Mouse (Mus musculus) forebrain, embryonic 11.5 days (tissue): ENCODE results near the gene Arfgap3. TPM values are rescaled to one million over a fixed set of nuclear protein-coding genes. Genes with fewer than 3 reads are reported as not detected.
A peak's percentile ranks its signal among the peaks of the same experiment; 100 is the strongest.

Experiments
- ATAC-seq: fragments of 200-750 bp; cut with Nextera tagmentation; replicated peaks from 2 replicates; pipeline ENCODE4 v1.8.0; 2017; ENCODE audit warnings: moderate TSS enrichment; ENCODE audit not compliant: low FRiP score
- DNase-seq: peaks from one replicate; pipeline ENCODE4 v3.0.0-alpha.2; 2017; ENCODE audit warnings: low spot score
- H3K27ac ChIP-seq: fragments of 300-500 bp; sonication (generic); 2 replicates; pipeline ENCODE4 v1.5.1; 2014; ENCODE audit warnings: low read depth, low read length
- H3K27me3 ChIP-seq: fragments of 300-500 bp; sonication (generic); 2 replicates; pipeline ENCODE4 v1.6.1; 2014; ENCODE audit warnings: mild to moderate bottlenecking, low read length, mixed read lengths; ENCODE audit not compliant: control insufficient read depth, insufficient read depth
- H3K36me3 ChIP-seq: fragments of 300-500 bp; sonication (generic); 2 replicates; pipeline ENCODE4 v1.6.1; 2014; ENCODE audit warnings: mild to moderate bottlenecking, low read length, moderate library complexity, mixed read lengths; ENCODE audit not compliant: control insufficient read depth, insufficient read depth
- H3K4me1 ChIP-seq: fragments of 300-500 bp; sonication (generic); replicated peaks from 2 replicates; pipeline ENCODE4 v1.6.1; 2014; ENCODE audit warnings: low read length, mixed read lengths; ENCODE audit not compliant: control insufficient read depth, insufficient read depth
- H3K4me2 ChIP-seq: fragments of 300-500 bp; sonication (generic); 2 replicates; pipeline ENCODE4 v1.6.1; 2014; ENCODE audit warnings: low read depth, mild to moderate bottlenecking, low read length, moderate library complexity, mixed read lengths; ENCODE audit not compliant: severe bottlenecking
- H3K4me3 ChIP-seq: fragments of 300-500 bp; sonication (generic); 2 replicates; pipeline ENCODE4 v1.5.1; 2014; ENCODE audit warnings: low read depth, low read length
- H3K9ac ChIP-seq: fragments of 300-500 bp; sonication (generic); 2 replicates; pipeline ENCODE4 v1.6.1; 2014; ENCODE audit warnings: low read length
- H3K9me3 ChIP-seq: fragments of 300-500 bp; sonication (generic); 2 replicates; pipeline ENCODE4 v1.6.1; 2016; ENCODE audit warnings: low read length, mixed read lengths; ENCODE audit not compliant: control insufficient read depth
- WGBS: fragments of 180-500 bp; shearing (Covaris S2); extraction: QIAGEN DNeasy Blood & Tissue Kit; methylation state at CpG from one replicate; pipeline ENCODE4 v1.1.7; 2014; 5-methylcytosine and 5-hydroxymethylcytosine counted together
- polyA plus RNA-seq: library from polyadenylated mRNA; unstranded; fragments of >200 nt; fragmentation: Nextera tagmentation; extraction: Ambion mirVana; gene quantifications from 2 replicates; pipeline ENCODE4 v1.2.1, GENCODE M21; 2014

Arfgap3 gene
- polyA plus RNA-seq, 1 experiment from 2014 or later, result 35.0 TPM

GRCm38 (mm10) chr15:83305192-83305921, 44.7 kb downstream of the Arfgap3 start:
- WGBS, result 63% methylated on average over 12 of the region's 12 CpGs
- H3K9me3 ChIP-seq, result no peaks in the 10 kb centered on the region
- no peaks in the 10 kb centered on the region for H3K27me3 ChIP-seq
- no peaks in the 10 kb centered on the region for H3K4me1 ChIP-seq
- H3K9ac ChIP-seq, result no peak overlapping the region
- H3K36me3 ChIP-seq, result no peaks in the 10 kb centered on the region; the same call in 1 of the 2 replicates
- no peak for ATAC-seq
- DNase-seq, result no peak
- peak overlapping the region; percentile 18; the same call in 1 of the 2 replicates for H3K27ac ChIP-seq
- H3K4me2 ChIP-seq, result no peak overlapping the region
- no peak overlapping the region for H3K4me3 ChIP-seq

GRCm38 (mm10) chr15:83304804-83305191, 45.2 kb downstream of the Arfgap3 start:
- H3K27ac ChIP-seq, result no peak overlapping the region
- no peak overlapping the region for H3K4me3 ChIP-seq
- 87% methylated on average over 9 of the region's 9 CpGs for WGBS
- H3K9me3 ChIP-seq, result no peaks in the 10 kb centered on the region
- no peak overlapping the region for H3K4me2 ChIP-seq
- DNase-seq (no peak), ATAC-seq (no peak)
- no peaks in the 10 kb centered on the region for H3K27me3 ChIP-seq
- H3K4me1 ChIP-seq, result no peaks in the 10 kb centered on the region
- H3K36me3 ChIP-seq, result no peaks in the 10 kb centered on the region
- H3K9ac ChIP-seq, result no peak overlapping the region

DNA sequence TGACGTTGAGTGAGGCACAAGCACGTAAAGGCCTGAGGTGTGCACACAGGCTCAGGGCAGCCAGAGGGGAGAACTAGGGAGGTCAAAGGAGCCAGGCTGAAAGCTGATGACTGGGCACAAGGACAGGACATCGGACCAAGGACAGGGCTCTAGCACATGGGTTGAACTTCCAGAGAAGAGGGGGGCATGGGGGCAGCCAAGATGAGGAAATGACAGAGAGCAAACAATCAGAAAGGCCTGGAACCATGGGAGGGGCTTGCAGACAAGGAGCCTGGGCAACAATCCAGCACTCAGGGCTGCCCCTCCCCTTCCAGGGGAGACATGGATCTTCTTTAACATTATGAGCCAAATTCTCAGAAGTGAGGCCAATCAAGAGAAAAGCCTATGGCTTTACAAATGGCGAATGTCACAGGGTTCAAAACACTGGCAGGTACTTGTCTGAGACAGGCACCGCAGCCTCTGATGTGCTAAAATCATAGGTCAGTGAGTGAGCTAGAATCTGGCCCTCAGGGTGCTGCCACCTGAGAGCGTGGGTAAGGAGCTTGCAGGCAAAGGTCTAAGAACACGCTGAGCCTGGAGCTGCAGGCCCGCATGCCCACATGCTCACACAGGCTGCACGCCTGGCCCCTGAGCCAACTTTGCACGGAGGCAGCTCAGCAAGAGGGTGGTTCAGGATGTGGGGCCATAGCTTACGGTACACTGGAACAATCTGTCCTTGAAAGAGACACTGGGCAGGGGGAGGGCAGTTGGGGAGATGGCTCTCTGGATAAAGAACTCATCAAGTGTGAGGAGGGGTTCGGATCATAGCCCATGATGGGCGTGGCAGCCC, 46.2 kb downstream of the Arfgap3 start:
- no peak overlapping the region for H3K4me2 ChIP-seq
- H3K9me3 ChIP-seq, result no peaks in the 10 kb centered on the region
- no peak overlapping the region for H3K27ac ChIP-seq
- H3K9ac ChIP-seq, result no peak overlapping the region
- no peaks in the 10 kb centered on the region for H3K4me1 ChIP-seq
- ATAC-seq, result no peak
- DNase-seq, result no peak
- WGBS, result 91% methylated on average over 13 of the region's 13 CpGs
- no peaks in the 10 kb centered on the region for H3K36me3 ChIP-seq
- H3K4me3 ChIP-seq, result no peak overlapping the region
- H3K27me3 ChIP-seq, result no peaks in the 10 kb centered on the region

DNA sequence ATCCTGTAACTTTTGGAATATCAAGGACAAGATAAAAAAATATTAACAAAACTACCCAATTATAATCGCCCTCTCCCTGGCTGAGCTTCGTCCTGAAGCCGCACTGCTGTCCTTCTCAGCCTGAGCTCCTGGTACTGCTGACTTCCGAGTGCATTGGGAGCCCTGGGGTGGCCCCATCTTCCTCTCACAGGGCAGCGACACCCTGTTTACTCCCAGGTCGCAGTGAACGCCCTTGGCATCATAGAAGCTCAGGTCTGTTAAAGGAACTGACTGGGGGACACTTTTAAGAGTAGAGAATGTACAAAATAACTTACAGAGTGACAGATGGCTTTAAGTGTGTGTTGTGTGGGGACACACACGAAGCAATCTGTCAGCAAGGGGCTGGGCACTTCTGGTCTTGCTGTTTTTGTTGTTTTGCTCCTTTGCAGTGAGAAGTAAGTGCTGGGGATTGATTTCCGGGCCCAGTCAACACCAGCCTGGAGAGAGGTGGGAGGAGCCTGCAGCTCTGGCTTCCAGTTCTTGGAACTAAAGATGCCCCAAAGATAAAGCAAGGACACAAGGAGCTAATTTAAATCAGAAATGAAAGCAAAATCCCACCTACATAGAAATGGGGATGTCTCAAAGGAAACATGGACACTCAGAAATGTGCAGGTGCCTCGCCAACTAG, 50.0 kb downstream of the Arfgap3 start:
- H3K9me3 ChIP-seq, result no peaks in the 10 kb centered on the region
- no peak overlapping the region for H3K9ac ChIP-seq
- no peak overlapping the region for H3K4me3 ChIP-seq
- ATAC-seq (no peak), DNase-seq (no peak)
- H3K36me3 ChIP-seq, result no peaks in the 10 kb centered on the region
- H3K27me3 ChIP-seq, result no peaks in the 10 kb centered on the region
- H3K4me1 ChIP-seq, result peaks cover 3% of the 10 kb centered on the region; the same call in 1 of the 2 replicates
- no peak overlapping the region for H3K27ac ChIP-seq
- H3K4me2 ChIP-seq, result no peak overlapping the region
- 63% methylated on average over 10 of the region's 10 CpGs for WGBS

GRCm38 (mm10) chr15:83299450-83299849, 50.6 kb downstream of the Arfgap3 start:
- ATAC-seq (no peak), DNase-seq (no peak)
- H3K27me3 ChIP-seq, result no peaks in the 10 kb centered on the region

DNA sequence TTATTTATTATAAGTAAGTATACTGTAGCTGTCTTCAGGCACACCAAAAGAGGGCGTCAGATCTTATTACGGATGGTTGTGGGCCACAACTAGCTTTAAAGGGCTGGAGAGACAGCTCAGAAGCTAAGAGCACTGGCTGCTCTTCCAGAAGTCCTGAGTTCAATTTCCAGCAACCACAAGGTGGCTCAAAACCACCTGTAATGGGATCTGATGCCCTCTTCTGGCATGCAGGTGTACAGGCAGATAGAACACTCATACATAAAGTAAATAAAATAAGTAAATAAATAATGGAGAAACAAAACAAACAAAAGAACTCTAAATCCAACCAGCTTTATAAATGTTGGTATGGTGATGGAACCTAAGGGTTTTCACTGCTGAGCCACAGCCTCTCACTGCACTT, 51.2 kb downstream of the Arfgap3 start:
- DNase-seq (no peak), ATAC-seq (no peak)
- Histone ChIP-seq H3K9ac (no peak overlapping the region), H3K27ac (no peak overlapping the region), H3K4me1 (peaks cover 3% of the 10 kb centered on the region; the same call in 1 of the 2 replicates), H3K9me3 (no peaks in the 10 kb centered on the region), H3K36me3 (no peaks in the 10 kb centered on the region), H3K4me3 (no peak overlapping the region), H3K4me2 (no peak overlapping the region), H3K27me3 (no peaks in the 10 kb centered on the region)
- WGBS, result 81% methylated on average over 2 of the region's 2 CpGs

More at GRCm38 (mm10) chr15:83299450-83299849, 50.6 kb downstream of the Arfgap3 start:
- Histone ChIP-seq H3K9ac (no peak overlapping the region), H3K4me1 (peaks cover 3% of the 10 kb centered on the region; the same call in 1 of the 2 replicates), H3K4me2 (no peak overlapping the region), H3K27ac (no peak overlapping the region), H3K4me3 (no peak overlapping the region), H3K9me3 (no peaks in the 10 kb centered on the region), H3K36me3 (no peaks in the 10 kb centered on the region)
- WGBS, result 94% methylated on average over 7 of the region's 7 CpGs

DNA sequence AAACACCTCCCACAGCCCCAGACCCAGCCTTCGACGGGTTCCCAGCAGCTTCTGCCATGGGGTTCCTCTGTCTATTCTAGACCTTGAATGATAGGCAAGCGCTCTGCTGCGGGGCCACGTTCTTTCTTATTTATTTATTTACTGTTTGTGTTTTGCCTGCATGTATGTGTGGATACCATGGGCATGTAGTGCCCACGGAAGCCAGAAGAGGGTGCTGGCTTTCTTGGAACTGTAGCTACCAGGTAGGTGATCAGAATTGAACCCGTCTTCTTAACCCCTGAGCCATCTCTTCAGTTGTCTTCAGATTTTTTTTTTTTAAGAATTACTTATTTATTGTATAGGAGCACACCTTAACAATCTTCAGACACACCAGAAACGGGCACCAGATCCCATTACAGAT, 51.7 kb downstream of the Arfgap3 start:
- Histone ChIP-seq H3K9me3 (no peaks in the 10 kb centered on the region), H3K4me3 (no peak overlapping the region), H3K4me1 (peaks cover 3% of the 10 kb centered on the region; the same call in 1 of the 2 replicates), H3K36me3 (no peaks in the 10 kb centered on the region), H3K27ac (no peak overlapping the region), H3K4me2 (no peak overlapping the region), H3K9ac (no peak overlapping the region), H3K27me3 (no peaks in the 10 kb centered on the region)
- WGBS, result 81% methylated on average over 8 of the region's 8 CpGs
- no peak for ATAC-seq
- no peak for DNase-seq

DNA sequence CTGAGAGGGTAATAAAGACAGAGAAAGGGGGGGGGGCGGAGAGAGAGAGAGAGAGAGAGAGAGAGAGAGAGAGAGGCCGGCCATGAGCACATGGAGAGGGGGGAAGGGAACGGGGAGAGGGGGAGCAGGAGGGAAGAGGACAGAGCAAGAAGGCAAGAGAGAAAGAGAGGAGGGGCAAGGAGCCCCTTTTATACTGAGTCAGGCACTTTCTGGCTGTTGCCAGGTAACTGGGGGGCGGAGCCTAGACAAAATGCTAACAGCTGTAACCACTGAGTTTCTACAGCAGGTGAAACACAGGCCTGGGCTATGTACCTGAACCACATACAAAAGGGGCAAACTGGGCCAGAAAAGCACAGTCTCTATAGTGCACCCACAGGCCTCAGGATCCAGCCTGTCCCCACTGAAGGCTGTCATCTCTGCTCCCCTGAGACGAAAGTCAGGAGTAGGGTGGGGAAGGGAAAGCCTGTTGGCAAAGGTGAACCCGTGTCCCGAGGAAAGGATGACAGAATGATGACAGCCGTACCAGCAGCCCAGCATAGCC, 53.2 kb downstream of the Arfgap3 start:
- ATAC-seq, result no peak
- H3K4me1 ChIP-seq, result peaks cover 3% of the 10 kb centered on the region; the same call in 1 of the 2 replicates
- no peaks in the 10 kb centered on the region for H3K9me3 ChIP-seq
- no peak overlapping the region for H3K27ac ChIP-seq
- WGBS, result 56% methylated on average over 8 of the region's 8 CpGs
- H3K4me3 ChIP-seq, result no peak overlapping the region
- no peaks in the 10 kb centered on the region for H3K27me3 ChIP-seq
- no peak overlapping the region for H3K9ac ChIP-seq
- no peak for DNase-seq
- H3K36me3 ChIP-seq, result no peaks in the 10 kb centered on the region
- H3K4me2 ChIP-seq, result no peak overlapping the region
